Mouse (Mus musculus): ENCODE data around the gene Dazap1.

The Dazap1 gene

GRCm38 (mm10) chr10:80325045-80325444, 63.8 kb downstream of the Dazap1 start:
- DNase-seq: peak in 1 of 2 experiments; percentile 43

DNA sequence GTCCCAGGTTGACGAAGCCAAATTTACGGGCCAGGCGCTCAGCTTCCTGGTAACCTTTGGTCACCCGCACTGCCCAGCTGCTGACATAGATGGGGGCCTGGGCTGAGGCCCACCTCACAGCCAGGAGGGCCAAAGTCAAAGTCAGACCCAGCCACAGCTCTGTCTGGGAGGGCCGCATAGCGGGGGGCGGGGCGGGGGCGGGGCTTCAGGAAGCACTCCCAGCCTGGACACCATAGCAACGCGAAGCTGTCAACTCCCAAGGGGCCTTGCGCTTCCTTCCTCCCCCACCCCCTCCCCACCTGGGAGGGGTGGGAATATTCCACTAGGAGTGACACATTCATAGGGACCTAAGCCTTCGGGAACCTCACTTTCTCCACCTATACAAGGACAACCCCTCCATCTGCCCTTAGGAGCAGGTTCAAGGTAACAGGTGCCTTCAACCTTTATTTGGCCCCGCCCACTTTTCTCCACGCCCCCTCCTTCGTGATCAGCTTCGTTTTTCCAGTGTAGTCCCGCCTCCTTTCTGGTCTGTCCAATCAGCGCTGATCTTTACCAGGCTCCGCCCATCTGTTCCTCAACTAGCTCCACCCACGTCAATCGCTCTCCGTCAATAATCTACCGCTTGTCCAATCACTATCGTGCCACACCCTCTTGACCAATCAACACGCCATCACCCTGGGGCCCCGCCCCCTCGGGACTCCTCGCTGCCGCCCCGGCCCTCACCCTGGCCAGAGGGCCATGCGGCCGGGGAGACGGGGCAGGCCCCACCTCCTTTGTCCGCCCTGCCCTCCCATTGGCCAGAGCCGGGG, 68.2 kb downstream of the Dazap1 start, which contains the start of the genes Pcsk4 and Reep6:
Pcsk4 (minus strand) TSS at position 226 of the 809 bp plus-strand sequence.
Reep6 (plus strand) TSS at position 681 of the 809 bp plus-strand sequence.
- DNase-seq: peak; percentile 98 to 99

GRCm38 (mm10) chr10:80330084-80330483, 68.8 kb downstream of the Dazap1 start:
- no peak for DNase-seq

GRCm38 (mm10) chr10:80330888-80331287, 69.6 kb downstream of the Dazap1 start:
- DNase-seq: no peak

DNA sequence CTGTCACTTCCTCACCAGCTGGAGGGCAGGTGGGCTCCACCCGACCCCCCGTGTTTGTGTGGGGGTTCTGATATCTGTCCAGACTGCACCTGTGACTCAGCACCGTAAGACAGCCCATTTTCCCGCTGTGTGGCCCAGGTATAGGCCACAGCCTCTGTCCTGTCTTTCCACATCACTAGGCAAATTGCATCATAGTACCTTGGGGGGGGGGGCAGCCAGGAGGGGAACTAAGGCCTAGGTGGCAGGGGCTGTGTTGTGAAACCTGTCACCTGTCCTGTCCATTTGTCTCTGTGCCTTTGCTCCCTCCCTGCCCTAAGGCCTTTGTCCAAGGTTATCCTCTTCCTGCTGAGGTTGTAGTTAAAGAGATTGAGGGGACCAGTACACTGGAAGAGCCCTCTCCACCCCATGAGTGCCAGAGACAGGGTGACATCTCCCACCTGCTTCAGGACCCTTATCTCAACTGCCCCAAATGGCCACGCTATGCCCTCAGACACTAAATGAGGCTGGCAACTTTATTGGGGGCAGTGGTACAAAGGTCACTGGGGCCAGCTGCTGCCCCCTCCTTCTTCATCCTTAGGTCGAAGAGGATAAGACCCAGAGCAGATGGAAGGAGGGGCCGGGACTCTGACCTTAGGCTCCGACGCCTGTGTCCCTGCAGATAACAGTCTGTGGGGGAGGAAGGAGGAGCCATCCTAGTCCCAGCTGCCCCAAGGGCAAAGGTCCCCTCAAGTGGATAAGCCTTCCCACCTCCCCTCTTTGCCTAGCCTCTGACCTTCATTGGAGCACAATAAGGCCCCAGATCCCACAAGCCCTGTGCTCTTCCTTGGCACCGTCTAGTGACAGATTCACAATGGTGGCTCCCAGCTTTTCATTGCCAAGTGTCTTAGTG, 70.6 kb downstream of the Dazap1 start:
- DNase-seq: peak in 1 of 2 experiments; percentile 34

- peak; percentile 79 to 83 for DNase-seq
Measured at GRCm38 (mm10) chr10:80332525-80332989, 71.3 kb downstream of the Dazap1 start.

GRCm38 (mm10) chr10:80336263-80336662, 75.0 kb downstream of the Dazap1 start:
- DNase-seq: no peak

Measured in cerebellum, postnatal 14 days (tissue).